Mouse (Mus musculus): Measurements from ENCODE around the gene Ercc1.

The Ercc1 gene

DNA sequence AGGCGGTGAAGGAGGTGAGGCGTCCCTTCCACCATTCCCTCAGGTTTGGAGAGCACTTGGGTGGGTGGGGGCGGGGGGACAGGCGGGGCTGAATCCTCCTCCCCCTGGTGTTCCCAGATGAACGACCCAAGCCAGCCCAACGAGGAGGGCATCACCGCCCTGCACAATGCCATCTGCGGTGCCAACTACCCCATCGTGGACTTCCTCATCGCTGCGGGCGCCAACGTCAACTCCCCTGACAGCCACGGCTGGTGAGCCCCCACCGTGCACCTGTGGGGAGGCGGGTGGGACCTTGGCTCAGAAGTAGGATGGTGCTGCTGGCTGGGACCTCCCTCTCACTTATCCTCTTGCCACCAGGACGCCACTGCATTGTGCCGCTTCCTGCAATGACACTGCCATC lies 30.8 kb downstream of the Ercc1 start:
- DNase-seq = no peak

DNA sequence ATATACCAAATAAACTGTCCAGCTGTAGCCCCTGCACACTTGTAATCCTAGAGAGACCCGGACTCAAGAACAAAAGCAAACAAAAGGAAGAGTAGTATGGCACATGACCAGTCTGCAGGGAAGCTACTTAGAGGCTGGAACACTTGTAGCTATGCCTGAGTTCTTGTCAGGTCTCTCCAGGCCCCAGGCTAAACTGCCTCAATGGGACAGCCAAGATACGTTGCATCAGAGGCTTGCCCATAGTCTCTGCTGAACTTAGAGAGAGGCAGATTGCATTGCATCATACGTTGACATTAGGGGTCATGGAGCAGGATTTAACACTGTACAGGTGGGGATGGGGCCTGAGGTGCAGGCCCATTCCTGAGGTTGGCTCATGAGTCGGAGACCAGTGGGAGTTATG lies 31.4 kb downstream of the Ercc1 start:
- no peak for DNase-seq

DNA sequence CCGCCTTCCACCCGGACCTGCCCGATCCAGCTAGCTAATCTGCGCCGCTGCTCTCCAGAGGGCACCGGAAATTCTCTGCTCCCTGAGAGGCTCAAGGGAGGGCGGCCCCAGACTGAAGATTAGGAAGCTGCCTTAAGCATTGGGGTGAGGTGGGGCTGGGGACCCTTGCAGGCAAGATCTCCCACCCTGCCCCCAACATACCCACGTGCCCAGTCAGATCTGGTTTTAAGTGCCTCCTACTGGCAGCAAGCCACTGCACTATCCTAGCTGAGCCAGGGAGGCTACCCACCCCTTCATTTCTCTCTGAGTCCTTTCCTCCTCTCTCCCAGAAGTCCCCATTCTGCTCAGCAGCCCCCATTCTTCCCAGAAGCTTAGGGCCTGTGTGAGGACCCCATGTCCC lies 33.5 kb downstream of the Ercc1 start:
- no peak for DNase-seq

DNA sequence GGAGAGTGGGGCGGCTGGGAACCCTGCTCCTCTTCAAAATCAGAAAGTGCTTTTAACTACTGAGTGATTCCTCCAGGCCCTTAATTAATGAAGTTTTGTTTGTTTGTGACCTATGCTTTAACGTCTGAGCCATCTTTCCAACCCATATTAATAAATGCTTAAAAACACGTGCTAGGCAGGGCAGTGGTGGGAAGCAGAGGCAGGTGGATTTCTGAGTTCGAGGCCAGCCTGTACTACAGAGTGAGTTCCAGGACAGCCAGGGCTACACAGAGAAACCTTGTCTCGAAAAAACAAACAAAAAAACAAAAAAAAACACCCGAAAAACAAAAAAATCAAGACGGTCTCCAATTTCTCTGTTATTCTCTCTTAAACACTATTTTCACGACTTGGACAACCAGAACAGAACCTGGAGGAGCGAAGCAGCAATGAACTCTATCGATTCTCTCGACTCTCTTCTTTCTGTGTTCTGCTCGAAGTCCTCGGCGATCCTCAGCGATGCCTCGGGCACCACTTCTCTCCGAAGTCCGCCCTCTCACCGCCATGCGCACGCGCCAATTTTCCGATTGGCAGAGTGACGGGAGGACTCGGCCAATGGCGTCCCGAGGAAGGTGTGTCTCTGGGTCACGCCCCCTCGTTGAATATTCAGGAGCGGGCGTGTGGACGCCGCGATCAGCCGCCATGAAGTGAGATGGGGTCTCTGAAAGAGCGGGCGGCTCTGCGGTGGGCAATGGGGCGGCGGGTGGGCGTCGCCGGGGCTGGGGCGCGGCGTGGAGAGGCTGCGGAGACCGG lies 37.0 kb downstream of the Ercc1 start, which contains the start of gene Ercc2:
Gene Ercc2, plus strand, starts transcription at position 634 of the 789 bp plus-strand sequence.
- DNase-seq = peak; percentile 98 to 99

DNA sequence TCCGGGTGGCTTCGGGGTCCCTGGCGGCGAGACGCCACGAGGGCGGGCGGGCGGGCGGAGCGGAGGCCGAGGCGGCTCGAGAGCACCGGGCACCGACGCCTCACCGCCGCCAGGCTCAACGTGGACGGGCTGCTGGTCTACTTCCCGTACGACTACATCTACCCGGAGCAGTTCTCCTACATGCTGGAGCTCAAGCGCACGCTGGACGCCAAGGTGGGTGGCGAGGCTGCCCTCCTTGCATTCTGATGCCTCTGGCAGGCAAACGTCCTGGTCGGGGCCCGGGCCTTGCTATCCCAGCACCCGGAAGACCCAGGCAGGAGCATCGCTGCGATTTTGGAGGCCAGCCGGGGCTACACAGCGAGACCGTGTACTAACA lies 37.6 kb downstream of the Ercc1 start:
- no peak for DNase-seq

DNA sequence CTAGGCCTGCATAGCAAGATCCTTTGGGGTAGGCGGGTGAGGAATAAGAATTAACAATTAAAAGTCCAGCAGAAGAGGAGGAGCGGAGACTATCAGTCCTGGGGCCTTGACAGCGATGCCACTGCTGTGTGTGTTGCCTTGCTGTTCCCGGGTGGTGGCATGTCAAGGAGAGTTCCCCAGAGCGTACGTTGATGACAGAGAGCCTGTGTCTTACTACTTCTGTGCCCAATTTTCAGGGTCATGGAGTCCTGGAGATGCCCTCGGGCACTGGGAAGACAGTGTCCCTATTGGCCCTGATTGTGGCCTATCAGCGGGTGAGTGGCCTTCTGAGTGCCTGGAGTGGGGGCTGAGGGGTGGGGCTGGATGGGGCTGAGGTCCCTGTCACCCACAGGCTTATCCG lies 39.1 kb downstream of the Ercc1 start:
- no peak for DNase-seq

DNA sequence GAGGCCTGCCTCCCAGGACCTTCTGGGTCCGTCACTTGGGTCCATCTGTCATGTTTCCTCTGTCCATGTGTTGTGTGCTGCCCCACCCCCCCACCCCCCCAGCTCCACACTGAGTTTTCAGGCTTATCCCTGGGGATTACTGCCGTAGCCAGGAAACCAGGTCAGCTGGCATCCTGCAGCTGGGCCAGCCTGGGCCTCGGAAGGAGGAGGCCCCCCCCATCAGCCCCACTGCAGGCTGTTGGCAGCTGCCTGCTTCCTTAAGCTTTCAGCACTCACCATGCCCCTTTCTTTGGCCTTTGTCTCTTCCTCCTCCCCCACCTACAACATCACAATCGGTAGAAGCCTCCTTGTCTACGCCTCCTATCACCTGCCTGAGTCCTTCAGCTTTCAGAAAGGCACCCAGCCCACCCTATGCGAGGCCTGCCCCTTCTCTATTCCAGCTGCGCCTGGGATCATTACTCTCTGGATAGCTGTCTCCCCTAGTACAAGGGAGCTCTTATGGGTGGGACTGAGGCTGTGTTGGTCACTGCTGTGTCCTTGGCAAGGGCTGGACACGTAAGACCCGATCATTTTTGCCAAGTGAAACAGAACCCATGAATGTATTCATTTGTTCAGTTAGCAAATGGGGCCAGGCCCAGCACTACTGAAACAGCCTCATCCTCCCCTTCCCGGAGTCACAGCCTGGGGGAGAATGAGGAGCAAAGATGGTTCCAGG lies 44.3 kb downstream of the Ercc1 start:
- no peak for DNase-seq

DNA sequence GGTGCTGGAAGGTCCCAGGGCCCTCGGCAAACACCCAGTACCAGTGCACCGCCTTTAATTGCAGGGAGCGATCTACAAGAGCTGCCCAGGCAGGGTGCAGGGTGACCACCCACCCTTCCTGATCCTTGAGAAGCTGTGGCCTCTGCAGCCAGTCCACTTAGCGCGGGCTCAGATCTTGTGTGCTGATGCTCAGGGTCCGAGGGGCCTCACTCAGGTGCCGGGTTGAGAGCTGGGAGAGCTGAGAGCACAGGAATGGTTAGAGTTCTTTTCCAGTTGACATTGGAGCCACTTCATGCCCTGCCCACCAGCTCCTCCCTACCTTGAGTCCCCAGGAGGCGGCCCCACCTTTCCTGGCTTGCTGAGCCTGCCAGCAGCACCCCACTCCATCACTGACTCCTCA lies 49.9 kb downstream of the Ercc1 start:
- no peak for DNase-seq

DNA sequence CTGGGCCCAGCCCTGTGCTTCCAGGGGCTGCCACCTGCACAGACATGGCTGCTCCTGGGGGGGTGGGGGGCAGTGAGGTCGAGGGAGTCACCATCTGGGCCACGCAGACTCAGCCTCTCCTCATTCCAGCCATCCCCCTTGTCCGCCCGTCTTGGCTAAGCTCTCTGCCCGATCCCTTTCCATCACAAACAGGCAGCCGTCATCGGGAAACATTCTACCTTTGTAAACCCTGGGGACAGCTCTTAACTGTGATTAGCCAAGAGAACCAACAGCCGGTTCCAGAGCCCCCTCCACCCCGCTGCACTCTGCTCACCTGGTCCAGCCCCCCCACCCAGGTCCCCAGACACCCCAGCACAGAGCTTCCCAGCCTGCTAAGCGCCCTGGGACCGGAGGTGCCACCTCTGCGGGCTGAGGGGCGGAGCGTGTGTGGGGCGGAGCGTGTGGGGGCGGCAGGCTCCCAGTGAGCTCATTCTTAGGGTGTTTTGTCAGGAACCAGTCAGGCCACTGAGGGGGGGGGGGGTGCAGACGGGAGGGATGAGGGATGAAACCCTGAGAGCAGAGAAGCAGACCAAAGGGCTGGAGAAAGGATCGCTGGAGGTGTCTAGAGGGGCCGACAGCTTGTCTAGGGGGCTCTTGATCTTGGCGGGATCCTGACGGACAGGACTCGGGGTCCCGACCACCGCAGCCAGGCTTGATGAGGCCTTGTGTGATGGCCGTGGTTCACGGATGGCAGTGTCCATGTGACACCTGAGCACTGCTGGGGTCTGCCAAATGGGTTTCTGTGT lies 55.1 kb downstream of the Ercc1 start:
- no peak for DNase-seq

DNA sequence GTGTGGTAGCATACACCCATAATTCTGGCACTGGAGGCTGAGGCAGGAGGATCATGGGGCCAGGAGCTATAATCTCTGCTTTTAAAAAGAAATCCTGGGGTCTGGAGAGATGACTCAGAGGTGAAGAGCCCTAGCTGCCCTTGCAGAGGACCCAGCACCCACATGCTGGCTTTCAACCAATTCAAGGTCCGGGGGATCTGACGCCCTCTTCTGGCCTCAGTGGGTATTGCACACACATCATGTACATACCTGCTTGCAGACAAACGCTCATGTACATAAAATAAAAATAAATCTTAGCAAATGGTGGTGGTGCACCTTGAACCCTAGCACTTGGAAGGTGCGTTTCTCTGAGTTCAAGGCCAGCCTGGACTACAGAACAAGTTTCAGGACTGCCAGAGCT lies 56.4 kb downstream of the Ercc1 start:
- no peak for DNase-seq

DNA sequence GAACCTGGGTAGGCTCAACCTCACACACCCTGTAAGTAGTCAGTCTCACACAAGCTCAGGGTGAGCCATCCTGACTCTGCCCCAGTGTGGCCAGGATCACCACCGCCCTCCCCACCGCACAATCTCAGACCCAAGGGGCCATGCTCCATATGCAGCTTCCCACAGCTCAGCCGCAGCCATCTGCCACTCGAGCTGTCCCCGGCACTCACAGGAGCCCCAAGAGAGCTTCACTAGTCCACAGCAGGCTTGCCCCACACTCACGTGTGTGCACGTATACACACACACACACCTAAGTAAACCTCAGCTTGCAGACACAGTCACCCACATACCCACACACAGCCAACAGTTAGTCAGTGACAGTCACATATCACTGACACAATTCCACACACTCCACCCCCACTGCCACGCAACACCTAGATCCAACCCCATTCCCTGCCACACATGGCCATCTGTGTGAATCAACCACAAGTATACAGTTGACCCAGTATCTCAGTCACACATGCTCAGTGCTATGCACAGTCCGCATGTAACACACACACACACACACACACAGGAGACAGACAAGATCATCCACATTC lies 58.0 kb downstream of the Ercc1 start:
- no peak for DNase-seq

DNA sequence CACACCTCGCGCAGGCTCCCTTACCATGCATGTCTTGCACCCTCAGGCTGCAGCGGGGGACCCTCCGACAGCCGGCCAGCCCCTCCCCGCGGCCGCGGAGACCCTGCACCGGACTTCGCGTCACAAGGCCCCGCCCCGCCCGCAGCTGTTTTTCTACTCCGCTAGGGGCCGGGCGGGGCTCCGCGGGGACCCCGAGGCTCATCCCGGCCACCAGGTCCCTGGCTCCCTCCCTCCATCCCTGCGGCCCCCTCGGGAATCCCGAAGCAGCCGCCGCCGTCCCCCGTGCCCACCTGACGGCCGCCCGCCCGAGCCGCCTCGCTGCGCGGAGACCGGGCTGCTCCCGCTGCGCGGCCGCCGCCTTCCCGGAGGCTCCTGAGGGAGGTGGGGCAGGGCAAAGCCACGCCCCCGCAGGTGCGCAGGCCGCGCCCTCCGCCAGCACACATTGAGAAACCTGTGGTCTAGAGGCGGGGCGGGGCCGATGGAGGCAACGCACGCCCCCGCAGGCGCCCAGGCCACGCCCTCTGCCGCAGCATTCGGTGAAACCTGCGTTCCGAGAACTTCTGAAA lies 59.2 kb downstream of the Ercc1 start, which contains the start of gene Klc3:
Gene Klc3, minus strand, starts transcription at position 374 of the 566 bp plus-strand sequence.
- DNase-seq = peak in 1 of 2 experiments; percentile 40

DNA sequence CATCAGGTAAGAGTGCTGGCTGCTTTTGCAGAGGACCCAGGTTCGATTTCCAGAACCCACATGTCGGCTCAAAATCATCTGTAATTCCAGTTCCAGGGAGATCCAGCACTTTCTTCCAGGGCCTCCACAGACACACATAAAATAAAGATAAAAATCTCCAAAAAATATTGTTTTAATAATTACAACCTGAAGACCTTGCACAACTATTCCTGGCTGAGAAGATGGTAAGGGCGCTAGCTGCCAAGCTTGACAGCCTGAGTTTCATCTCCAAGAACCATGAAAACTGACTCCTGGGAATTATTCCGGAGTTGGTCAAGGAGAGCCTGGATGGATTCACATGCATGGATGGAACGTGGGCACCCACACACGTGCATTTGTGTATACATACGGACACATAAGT lies 59.9 kb downstream of the Ercc1 start, which contains the start of gene Ckm:
Gene Ckm, plus strand, starts transcription at position 301 of the 400 bp plus-strand sequence.
- no peak for DNase-seq

DNA sequence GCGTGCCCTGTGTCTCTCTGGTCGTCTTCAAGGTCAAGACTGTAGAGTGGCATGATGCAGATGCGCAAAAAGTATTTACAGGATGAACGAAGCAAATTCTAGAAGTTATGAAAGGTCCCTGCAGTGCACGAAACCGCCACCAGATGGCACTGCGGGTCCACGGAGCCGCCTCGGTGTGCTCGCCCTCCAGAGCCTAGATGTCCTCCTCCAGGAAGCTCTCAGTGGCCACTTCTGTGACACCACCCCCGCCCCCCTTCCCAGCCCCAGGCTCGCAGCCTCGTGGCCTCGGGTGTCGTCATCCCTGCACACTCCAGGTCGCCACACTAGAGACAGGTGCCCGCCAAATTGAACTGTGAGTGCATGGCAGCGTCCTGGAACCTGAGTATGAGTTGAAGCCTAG lies 60.8 kb downstream of the Ercc1 start:
- DNase-seq = peak; percentile 71 to 88

Data from cerebellum, adult 18-20 months (tissue).